Mouse (Mus musculus): ENCODE measurements around the gene Dock7. TPM values are rescaled to one million over a fixed set of nuclear protein-coding genes. Genes with fewer than 3 reads are reported as not detected.

The Dock7 gene
- total and polyA plus RNA-seq, 3 experiments = 0.30 TPM; not detected in 2

DNA sequence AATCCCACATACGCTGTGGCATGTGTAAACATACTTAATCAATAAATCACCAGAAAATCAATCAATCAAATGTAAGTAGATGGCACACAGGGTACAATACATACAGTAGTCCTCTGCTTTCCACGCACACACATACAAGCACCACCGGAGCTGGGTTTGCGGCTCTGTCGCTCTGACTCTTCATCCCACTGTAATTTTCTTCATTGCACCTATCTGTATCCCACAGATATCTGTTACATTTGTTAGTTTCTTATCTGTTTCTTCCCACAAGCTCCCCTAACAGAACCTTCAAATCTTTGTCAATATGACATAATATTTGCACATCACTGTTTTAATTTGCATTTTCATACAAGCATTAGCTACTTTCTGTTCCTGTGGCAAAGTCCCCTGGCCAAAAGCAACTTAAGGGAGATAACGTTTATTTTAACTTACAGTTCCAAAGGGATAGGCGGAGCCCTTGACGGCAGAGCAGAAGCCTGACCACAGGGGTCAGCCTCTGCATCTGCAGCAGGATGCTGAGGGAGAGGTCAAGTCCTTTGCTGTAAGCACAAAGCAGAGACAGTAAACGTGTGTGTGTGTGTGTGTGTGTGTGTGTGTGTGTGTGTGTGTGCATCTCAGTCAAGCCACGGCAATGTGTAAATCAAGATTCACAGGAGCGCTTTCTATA lies 36.1 kb upstream of the Dock7 start:
- Histone ChIP-seq H3K79me2 (replicated peaks; ENCODE audit: control insufficient read depth, extremely low read depth, insufficient read depth, poor library complexity, severe bottlenecking) (no peaks in the 10 kb centered on the region), H3K9ac (ENCODE audit: insufficient read depth, low read depth) (no peak overlapping the region), H3K4me2 (ENCODE audit: insufficient read depth, low read depth, poor library complexity, severe bottlenecking) (no peak overlapping the region), H3K9me3 (replicated peaks; ENCODE audit: low read length) (peaks cover 48% of the 10 kb centered on the region), H3K36me3 (replicated peaks in 1 of 2; ENCODE audit: control insufficient read depth in 1 of 2, insufficient read depth in 1 of 2, low read length in 1 of 2) (no peaks in the 10 kb centered on the region), H3K4me1 (ENCODE audit: control insufficient read depth in 1 of 2, insufficient read depth in 2 of 2) (no peaks in the 10 kb centered on the region), H3K27me3 (replicated peaks) (no peaks in the 10 kb centered on the region), H3K4me3 (replicated peaks in 1 of 3; ENCODE audit: low read depth in 2 of 3, low read length in 2 of 3, poor library complexity in 1 of 3) (no peak overlapping the region), H3K27ac (ENCODE audit: insufficient read depth, low read depth) (no peak overlapping the region)
- in situ Hi-C loops (cut with MboI; ENCODE audit: low pct_ligation_motif_present, low pct_unique_long_range_greater_than_20kb, low sequenced_read_pairs) = no loop called here
- no peak for DNase-seq (ENCODE audit: extremely low read depth)
- no peak for TF ChIP-seq HCFC1 (IDR thresholded peaks at IDR 0.05; ENCODE audit: low read depth, low read length)
- TF ChIP-seq MAZ (IDR thresholded peaks at IDR 0.05; ENCODE audit: low read depth, low read length) = no peak
- no peak for TF ChIP-seq KAT2A (IDR thresholded peaks at IDR 0.05; ENCODE audit: insufficient replicate concordance, low read length)
- no peak for TF ChIP-seq ETS1 (conservative IDR thresholded peaks at IDR 0.05; ENCODE audit: low read depth, low read length)
- TF ChIP-seq RCOR1 (conservative IDR thresholded peaks at IDR 0.05; ENCODE audit: low read depth, low read length) = no peak
- no peak for TF ChIP-seq E2F4 (IDR thresholded peaks at IDR 0.05; ENCODE audit: insufficient replicate concordance, low read depth, low read length)
- TF ChIP-seq CHD2 (IDR thresholded peaks at IDR 0.05; ENCODE audit: low read length) = no peak
- dilution Hi-C loops (cut with MboI; ENCODE audit: extremely low pct_ligation_motif_present, extremely low pct_unique_long_range_greater_than_20kb, low sequenced_read_pairs) = no loop called here

DNA sequence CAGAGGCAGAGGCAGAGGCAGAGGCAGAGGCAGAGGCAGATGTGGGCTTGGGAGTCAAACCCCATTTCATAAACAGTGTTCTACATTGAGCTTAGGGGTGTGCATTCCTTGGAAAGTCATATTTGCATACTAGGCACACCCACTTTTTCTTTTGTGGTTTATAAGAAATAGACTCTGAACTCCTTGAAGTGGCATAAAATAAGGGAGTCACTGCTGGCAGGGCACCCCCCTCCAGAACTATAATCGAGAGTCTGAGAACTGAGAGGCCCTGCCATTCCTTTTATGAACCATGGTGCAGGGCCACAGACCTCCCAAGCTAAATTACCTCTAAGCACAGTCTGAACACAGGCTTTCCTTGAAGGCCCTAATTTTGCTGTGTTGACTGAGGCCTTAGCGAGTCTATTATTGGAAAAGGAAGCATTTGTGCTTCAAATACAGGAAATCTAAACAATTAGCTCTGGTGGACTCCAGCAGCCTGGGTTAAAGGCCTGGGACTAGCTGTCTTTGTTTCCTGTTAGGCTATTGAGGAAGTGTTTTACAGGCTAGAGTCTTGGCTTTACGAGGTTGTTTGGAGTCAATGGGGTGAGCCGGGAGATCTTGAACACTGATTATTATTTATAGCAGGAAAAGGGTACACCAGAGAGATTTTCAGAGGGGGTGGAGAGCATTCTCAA lies 31.3 kb upstream of the Dock7 start:
- dilution Hi-C loops (cut with MboI; ENCODE audit: extremely low pct_ligation_motif_present, extremely low pct_unique_long_range_greater_than_20kb, low sequenced_read_pairs) = no loop called here
- Histone ChIP-seq H3K27ac (ENCODE audit: insufficient read depth, low read depth) (no peak overlapping the region), H3K9me3 (replicated peaks; ENCODE audit: low read length) (peaks cover 59% of the 10 kb centered on the region), H3K4me2 (ENCODE audit: insufficient read depth, low read depth, poor library complexity, severe bottlenecking) (no peak overlapping the region), H3K27me3 (replicated peaks) (no peaks in the 10 kb centered on the region), H3K4me3 (replicated peaks in 1 of 3; ENCODE audit: low read depth in 2 of 3, low read length in 2 of 3, poor library complexity in 1 of 3) (no peak overlapping the region), H3K36me3 (replicated peaks in 1 of 2; ENCODE audit: control insufficient read depth in 1 of 2, insufficient read depth in 1 of 2, low read length in 1 of 2) (no peaks in the 10 kb centered on the region), H3K79me2 (replicated peaks; ENCODE audit: control insufficient read depth, extremely low read depth, insufficient read depth, poor library complexity, severe bottlenecking) (no peaks in the 10 kb centered on the region), H3K4me1 (ENCODE audit: control insufficient read depth in 1 of 2, insufficient read depth in 2 of 2) (no peaks in the 10 kb centered on the region), H3K9ac (ENCODE audit: insufficient read depth, low read depth) (no peak overlapping the region)
- DNase-seq (ENCODE audit: extremely low read depth) = no peak
- TF ChIP-seq MAFK (IDR thresholded peaks at IDR 0.05; ENCODE audit: insufficient replicate concordance, low read length) (no peak), MAZ (IDR thresholded peaks at IDR 0.05; ENCODE audit: low read depth, low read length) (no peak)
- in situ Hi-C loops (cut with MboI; ENCODE audit: low pct_ligation_motif_present, low pct_unique_long_range_greater_than_20kb, low sequenced_read_pairs) = no loop called here

DNA sequence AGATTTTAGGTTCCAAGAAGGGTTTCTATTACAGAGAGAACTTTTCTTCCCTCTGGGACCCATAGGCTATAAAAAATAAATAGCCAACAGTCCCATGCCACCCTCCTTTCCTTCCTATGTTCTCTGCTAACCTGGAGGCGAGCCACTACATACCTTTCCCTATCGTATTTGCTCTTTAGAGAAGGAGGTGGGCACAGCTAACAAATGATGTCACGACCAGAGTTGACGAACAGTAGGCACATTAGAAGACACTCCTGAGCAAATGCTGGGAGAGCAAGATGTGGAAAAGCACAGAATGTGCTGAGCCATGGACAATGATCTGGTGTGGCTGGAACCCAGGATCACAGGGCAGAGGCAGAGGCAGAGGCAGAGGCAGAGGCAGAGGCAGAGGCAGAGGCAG lies 30.7 kb upstream of the Dock7 start:
- H3K4me1 ChIP-seq (ENCODE audit: control insufficient read depth in 1 of 2, insufficient read depth in 2 of 2) = no peaks in the 10 kb centered on the region
- TF ChIP-seq ELF1 (IDR thresholded peaks at IDR 0.05; ENCODE audit: low read depth, low read length) (no peak), CHD1 (IDR thresholded peaks at IDR 0.05; ENCODE audit: low read depth, low read length) (no peak), ZNF384 (IDR thresholded peaks at IDR 0.05; ENCODE audit: low read depth, low read length) (no peak), NELFE (IDR thresholded peaks at IDR 0.05; ENCODE audit: low read depth, low read length) (no peak), USF1 (IDR thresholded peaks at IDR 0.05; ENCODE audit: low read depth, low read length) (no peak), CTCF (conservative IDR thresholded peaks at IDR 0.05 in 1 of 2, IDR thresholded peaks at IDR 0.05 in 1 of 2; ENCODE audit: low read depth in 2 of 2, low read length in 2 of 2) (no peak), USF2 (conservative IDR thresholded peaks at IDR 0.05; ENCODE audit: low read depth, low read length) (no peak), MEF2A (IDR thresholded peaks at IDR 0.05; ENCODE audit: borderline replicate concordance, low read depth, low read length) (no peak)
- H3K27me3 ChIP-seq (replicated peaks) = no peaks in the 10 kb centered on the region
- dilution Hi-C loops (cut with MboI; ENCODE audit: extremely low pct_ligation_motif_present, extremely low pct_unique_long_range_greater_than_20kb, low sequenced_read_pairs) (no loop called here), in situ Hi-C loops (cut with MboI; ENCODE audit: low pct_ligation_motif_present, low pct_unique_long_range_greater_than_20kb, low sequenced_read_pairs) (no loop called here)
- H3K36me3 ChIP-seq (replicated peaks in 1 of 2; ENCODE audit: control insufficient read depth in 1 of 2, insufficient read depth in 1 of 2, low read length in 1 of 2) = no peaks in the 10 kb centered on the region
- DNase-seq (ENCODE audit: extremely low read depth) = no peak
- no peak overlapping the region for H3K9ac ChIP-seq (ENCODE audit: insufficient read depth, low read depth)
- H3K4me2 ChIP-seq (ENCODE audit: insufficient read depth, low read depth, poor library complexity, severe bottlenecking) = no peak overlapping the region
- peaks cover 58% of the 10 kb centered on the region for H3K9me3 ChIP-seq (replicated peaks; ENCODE audit: low read length)
- no peak overlapping the region for H3K4me3 ChIP-seq (replicated peaks in 1 of 3; ENCODE audit: low read depth in 2 of 3, low read length in 2 of 3, poor library complexity in 1 of 3)
- H3K27ac ChIP-seq (ENCODE audit: insufficient read depth, low read depth) = no peak overlapping the region
- H3K79me2 ChIP-seq (replicated peaks; ENCODE audit: control insufficient read depth, extremely low read depth, insufficient read depth, poor library complexity, severe bottlenecking) = no peaks in the 10 kb centered on the region
